Mouse (Mus musculus) cerebellum, adult 18-20 months (tissue): ENCODE results near the gene Wdr6.
"Not testable (repeated sequence)": the region's sequence is repeated elsewhere in the genome, so short reads cannot be mapped to it uniquely, and the experiment has no call there.

ENCODE experiments used
- DNase-seq, 2 experiments: peaks; one replicate each; pipeline ENCODE4 v3.0.0; 2021

Gene Wdr6

GRCm38 (mm10) chr9:108578545-108579343 is at the start of gene Wdr6:
Gene Wdr6 (minus strand): TSS chr9:108578739.
- peak; percentile 82 to 91 for DNase-seq

DNA sequence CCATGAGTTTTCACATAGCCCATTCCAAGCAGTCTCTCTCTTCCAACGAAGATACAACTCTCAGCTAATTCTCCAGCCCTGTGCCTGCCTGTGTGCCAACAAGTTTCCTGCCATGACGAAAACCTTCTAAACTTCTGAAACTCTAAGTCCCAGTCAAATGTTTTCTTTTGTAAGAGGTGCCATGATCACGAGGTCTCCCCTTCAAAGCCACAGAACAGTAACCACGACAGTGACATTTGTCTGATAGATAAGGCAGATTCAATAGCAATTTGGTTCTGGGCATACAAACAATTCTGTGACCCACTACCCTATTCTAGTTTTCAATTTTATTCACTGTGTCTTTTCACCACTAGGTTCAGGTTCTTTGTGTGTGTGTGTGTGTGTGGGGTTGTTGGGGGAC is 49.6 kb upstream of the Wdr6 start:
- no peak for DNase-seq

GRCm38 (mm10) chr9:108626498-108626897 is 48.0 kb upstream of the Wdr6 start:
- DNase-seq = no peak

DNA sequence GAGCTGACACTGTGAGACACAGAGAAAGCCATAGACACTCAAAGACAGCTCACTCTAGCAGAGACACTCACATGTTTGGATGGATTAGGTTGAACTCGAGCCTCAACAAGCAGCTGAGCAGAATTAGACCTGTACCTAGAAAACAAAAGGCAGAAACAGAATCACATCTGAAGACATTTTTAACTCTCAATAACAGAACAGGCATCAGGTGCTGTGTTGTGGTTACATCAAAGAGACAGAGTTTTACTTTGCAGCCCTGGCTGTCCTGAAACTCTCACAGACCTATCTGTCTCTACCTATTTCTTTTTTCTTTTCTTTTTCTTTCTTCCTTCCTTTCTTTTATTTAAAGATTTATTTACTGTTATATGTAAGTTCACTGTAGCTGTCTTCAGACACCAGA is 38.8 kb upstream of the Wdr6 start:
- no peak for DNase-seq

DNA sequence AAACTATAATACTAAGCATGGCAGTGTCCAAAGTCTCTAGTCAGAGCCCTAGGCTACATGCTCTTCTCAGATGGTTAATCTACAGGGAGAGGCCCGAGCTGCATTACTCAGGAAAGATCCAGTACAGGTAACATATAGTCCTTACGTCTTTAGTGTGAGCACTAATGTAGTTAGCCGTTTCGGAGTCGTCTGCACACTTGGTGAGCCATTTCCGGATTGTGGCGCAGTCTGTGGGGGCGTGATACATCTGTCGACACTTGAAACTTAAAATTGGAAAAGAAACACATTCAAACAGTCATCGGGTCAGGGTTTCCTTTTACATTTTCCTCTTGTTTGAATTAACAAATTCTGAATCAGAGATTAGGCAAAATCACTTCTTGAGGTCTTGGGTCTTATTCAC is 32.9 kb upstream of the Wdr6 start:
- no peak for DNase-seq

DNA sequence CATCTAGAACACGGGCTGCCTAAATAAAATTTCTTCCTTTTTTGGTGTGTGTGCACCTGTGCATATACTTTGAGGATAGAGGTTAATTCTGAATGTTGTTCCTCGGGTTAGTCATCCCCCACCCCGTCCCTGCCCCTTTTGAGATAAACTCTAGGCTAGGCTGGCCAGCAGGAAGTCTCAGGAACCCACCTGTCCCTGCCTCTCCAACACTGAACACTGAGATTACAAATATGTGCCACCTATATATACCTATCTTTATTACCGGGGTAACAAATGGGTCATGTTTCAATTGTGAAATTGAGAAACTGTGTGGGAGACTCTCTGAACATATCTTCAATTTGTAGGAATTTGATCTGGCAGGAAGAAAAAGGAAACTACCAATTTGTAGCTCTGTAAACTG is 30.4 kb upstream of the Wdr6 start:
- no peak for DNase-seq

- DNase-seq = not testable (repeated sequence)
Observed at GRCm38 (mm10) chr9:108607929-108608328, 29.4 kb upstream of the Wdr6 start.

DNA sequence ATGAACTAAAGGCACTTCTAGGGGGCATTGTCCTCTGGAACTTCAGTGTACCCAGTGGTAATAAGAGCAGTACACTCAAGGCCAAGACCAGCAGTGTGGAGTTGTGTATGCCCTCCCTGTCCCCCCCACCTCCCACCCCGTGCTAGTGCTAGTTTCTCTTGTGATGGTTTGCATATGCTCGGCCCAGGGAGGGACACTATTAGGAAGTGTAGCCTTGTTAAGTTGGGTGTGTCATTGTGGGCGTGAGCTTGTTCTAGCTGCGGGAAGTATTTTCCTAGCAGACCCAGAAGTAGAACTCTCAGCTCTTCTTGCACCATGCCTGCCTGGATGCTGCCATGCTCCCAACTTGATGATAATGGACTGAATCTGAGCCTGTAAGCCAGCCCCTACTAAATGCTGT is 23.4 kb upstream of the Wdr6 start:
- DNase-seq = no peak

GRCm38 (mm10) chr9:108600011-108600410 is 21.5 kb upstream of the Wdr6 start:
- no peak for DNase-seq

- no peak for DNase-seq
Observed at GRCm38 (mm10) chr9:108599021-108599566, 20.6 kb upstream of the Wdr6 start.

DNA sequence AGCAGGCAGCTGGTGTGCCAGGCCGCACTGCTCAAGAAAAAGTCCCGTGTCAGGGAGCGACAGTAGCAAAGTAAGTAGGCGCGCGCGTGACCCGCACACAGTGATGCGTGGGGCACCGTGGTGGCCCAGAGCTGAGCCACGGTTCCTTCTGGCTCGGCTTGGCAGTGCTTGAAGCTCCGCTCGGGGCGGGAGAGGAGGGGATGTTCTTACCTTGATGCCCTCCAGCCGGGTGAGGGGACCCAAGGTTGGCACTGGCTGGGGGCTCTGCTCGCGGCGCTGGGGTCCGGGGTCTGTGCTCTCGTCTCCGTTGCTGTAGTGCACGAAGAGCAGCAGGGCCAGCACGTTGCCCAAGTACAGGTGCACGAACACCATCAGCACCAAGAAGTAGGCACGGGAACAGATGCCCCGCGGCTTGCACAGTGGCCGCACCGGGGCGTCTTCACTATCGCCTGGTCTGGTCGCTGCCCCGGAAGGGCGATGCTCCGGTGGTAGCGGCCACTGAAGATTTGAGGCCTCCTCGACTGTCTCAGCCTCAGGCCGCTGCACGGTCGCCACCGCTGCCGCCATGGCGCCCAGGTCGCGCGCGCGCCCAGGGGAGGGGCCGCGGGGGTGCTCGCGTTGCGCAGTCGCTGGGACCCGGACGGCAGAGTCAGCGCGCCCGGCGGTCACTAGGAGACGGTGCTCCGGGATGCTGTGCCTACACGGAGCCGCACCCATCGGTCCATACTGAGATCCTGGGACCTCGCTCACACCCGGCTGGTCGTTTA is 18.6 kb upstream of the Wdr6 start, which contains the start of gene P4htm:
TSS of gene P4htm (minus strand) at position 670 of the 767 bp plus-strand sequence.
- peak; percentile 82 to 87 for DNase-seq

GRCm38 (mm10) chr9:108594354-108594753 is 15.8 kb upstream of the Wdr6 start:
- DNase-seq = no peak

DNA sequence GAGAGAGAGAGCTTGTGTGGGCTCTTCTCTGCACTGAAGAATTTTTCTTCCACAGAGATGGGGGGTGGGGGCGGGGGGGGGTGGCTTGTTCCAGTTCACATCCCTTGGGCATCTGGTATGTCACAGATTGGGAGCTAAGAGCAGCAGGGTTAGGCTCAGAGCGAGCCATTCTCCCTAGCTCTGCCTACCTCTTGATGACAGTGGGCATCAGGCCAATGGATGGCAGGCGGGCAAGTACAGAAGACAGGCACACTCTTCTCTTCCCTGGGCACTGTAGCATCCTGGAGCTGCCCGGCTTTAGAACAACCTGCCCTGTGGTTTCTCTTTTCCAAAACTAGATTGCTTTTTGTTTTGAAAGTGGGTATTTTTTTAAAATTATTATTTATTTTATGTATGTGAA is 12.9 kb upstream of the Wdr6 start:
- DNase-seq = peak; percentile 61 to 65

- DNase-seq = no peak
Observed at GRCm38 (mm10) chr9:108589229-108589628, 10.7 kb upstream of the Wdr6 start.

- peak; percentile 53 to 75 for DNase-seq
Observed at GRCm38 (mm10) chr9:108587571-108588180, 9.1 kb upstream of the Wdr6 start.

- no peak for DNase-seq
Observed at GRCm38 (mm10) chr9:108579344-108579690, 778 bp upstream of the Wdr6 start.

GRCm38 (mm10) chr9:108577934-108578544 is 500 bp downstream of the Wdr6 start:
- DNase-seq = peak; percentile 47 to 58

GRCm38 (mm10) chr9:108577025-108577424 is 1.5 kb downstream of the Wdr6 start:
- DNase-seq = no peak

DNA sequence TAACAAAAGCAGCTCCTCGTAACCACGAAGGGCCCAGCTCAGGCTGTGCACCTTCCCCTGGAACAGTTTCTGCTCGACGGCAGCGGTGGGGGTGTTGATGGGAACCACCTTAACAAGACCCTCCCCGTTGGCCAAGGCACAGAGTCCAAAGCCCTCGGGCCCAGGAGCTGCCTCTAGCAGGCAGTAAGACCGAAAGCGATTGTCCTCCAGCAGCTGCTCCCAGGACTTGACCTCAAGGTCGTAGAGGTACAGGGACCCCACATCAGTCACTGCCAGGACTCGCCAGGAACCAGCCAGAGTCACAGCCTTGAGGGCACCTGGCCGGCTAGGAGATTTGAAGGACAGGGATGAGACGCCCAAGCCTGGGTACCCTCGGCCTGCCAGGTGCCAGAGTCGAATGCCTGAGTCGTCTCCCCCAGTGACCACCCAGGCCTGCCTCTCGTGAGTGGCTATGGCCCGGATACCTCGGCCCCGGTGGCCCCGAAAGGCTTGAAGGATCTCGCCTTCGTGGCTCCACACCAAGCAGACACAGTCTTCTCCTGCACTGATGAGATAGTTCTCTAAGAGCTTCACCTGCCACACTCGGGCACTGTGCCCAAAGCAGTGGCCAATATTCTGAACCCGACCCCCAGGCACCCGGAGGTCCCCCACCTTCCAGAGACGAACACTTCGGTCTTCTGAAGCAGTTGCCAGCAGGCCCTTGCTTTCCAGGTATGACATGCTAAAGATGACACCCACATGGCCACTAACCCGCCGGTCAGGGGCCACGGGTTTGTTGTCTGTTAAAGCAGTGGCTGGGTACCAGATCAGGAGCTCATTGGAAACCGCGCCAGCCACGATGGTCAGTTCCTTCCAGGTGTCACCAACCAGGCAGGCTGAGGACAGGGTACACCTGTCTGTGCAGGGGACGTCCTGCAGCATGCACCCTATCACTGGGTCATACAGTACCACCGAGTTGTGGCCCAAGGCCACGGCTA is 2.9 kb downstream of the Wdr6 start:
- DNase-seq = no peak

DNA sequence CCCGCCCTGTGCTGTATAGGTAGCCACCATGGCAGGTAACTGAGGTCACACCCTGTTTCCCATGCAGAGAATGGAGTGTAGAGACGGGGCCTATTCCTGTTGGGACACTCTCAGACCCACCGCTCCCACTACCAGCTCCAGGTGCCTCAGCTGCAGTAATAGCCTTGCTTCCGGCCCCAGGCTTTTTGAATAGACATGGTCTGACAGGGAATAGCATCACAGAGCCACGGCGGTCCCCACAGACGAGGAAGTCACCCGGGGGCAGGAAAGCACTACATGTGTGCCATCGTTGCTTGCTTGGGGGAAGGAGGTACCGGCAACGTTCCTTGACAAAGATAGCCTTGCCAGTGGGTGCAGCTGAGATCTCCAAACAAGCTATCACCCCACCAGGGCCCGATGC is 3.6 kb downstream of the Wdr6 start:
- DNase-seq = no peak

DNA sequence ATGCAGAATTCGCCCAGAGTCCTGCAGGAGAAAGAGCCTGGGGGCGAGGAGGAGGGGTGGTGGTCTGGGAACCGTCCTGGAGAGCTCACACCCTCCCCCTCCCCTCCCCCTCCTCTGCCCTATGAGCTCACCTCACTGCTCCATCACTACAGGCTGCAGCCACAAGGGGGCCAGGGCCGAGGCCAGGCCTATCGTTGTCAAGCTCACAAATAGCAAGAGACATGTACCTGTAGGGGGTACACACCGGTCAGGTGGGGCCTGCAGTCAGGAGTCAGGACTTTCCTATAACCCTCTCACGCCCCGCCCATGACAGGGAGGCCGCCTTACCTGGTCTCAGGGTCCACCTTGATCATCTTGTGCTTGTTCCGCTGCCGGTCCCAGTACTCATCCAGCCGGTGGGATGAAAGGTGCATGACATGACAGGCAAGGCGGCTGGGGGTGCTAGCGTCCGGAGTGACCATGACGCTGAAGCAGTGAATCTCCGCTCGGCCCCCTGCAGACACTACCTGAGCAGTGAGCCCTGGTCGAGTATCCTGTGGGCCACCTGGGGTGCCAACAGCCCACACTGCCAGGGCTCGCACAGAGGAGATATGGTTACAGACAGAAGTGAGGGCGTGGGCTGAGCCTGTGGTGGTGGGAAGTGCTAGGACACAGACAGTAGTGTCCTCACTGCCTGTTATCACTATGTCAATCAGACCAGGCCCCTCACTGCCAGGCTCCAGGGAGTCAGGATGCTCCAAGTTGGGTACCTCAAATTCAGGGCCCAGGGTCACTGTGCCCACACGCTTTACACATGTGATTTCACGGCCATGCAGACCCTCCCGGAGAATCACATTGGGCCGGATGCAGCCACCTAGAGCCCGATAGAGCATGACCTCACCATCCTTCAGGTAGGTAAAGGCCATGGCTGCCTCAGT is 4.5 kb downstream of the Wdr6 start:
- peak in 1 of 2 experiments; percentile 61 for DNase-seq
